Mouse (Mus musculus) ES-CJ7 (cell line): ENCODE results near the gene Ptcd1.
"Not testable (repeated sequence)": the region's sequence is repeated elsewhere in the genome, so short reads cannot be mapped to it uniquely, and the experiment has no call there.

Experiments
- DNase-seq: peaks from one replicate; pipeline ENCODE4 v3.0.0; 2011; ENCODE audit warnings: low read depth, low spot score

Gene Ptcd1

GRCm38 (mm10) chr5:145114606-145115473, 52.1 kb downstream of the Ptcd1 start:
- DNase-seq, result peak; percentile 42

- DNase-seq, result peak; percentile 84
Observed at GRCm38 (mm10) chr5:145114071-145114605, 52.8 kb downstream of the Ptcd1 start, which contains the start of gene Arpc1b. Gene Arpc1b (plus strand): TSS chr5:145114215.

- DNase-seq, result no peak
Observed at GRCm38 (mm10) chr5:145113416-145113815, 53.5 kb downstream of the Ptcd1 start.

GRCm38 (mm10) chr5:145112566-145112965, 54.3 kb downstream of the Ptcd1 start:
- DNase-seq, result no peak

GRCm38 (mm10) chr5:145110401-145110800, 56.5 kb downstream of the Ptcd1 start:
- DNase-seq, result no peak

- no peak for DNase-seq
Observed at GRCm38 (mm10) chr5:145105694-145106275, 61.1 kb downstream of the Ptcd1 start.

- no peak for DNase-seq
Observed at GRCm38 (mm10) chr5:145104328-145104727, 62.6 kb downstream of the Ptcd1 start.

GRCm38 (mm10) chr5:145102706-145103105, 64.2 kb downstream of the Ptcd1 start:
- DNase-seq, result no peak

- DNase-seq, result not testable (repeated sequence)
Observed at GRCm38 (mm10) chr5:145101451-145101850, 65.5 kb downstream of the Ptcd1 start.

- no peak for DNase-seq
Observed at GRCm38 (mm10) chr5:145100960-145101359, 65.9 kb downstream of the Ptcd1 start.

GRCm38 (mm10) chr5:145098340-145098821, 68.5 kb downstream of the Ptcd1 start:
- DNase-seq, result no peak
